ENCODE assay signal across 16 mouse cellular contexts in the genomic region with DNA sequence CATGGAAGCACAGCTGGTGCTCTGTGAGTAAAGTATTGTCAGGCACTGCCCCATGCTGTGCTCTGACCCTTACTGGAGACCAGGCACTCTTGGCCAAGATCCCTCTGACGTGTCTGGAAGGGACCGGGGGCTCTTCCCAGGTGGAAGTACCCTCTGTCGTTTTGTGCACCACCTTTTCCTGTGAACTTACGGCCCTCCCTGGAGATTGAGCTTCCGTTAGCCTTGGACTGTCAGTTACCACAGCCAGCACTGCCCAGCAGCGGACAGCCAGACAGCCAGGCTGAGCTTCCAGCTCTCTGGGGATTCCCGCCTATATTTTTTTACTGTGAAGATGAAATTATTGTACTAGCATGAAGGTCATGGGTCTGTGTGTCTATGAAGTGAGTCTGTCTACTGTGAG. TPM values are rescaled to one million over a fixed set of nuclear protein-coding genes. Genes with fewer than 3 reads are reported as not detected.
"Had no signal": no experiment of that assay in that cellular context is flagged by ENCODE, and none has a peak within 500 bp of the region (broad histone marks: within the 10 kb centered on the region; RNA-seq: fewer than 3 reads in every experiment).

No protein-coding gene starts in this region.

- H3K9me3 ChIP-seq: limb, embryonic 10.5 days; liver, embryonic 13.5 days; midbrain, embryonic 15.5 days; neural tube, embryonic 12.5 days had no signal

- H3K9ac ChIP-seq: liver, embryonic 13.5 days; midbrain, embryonic 15.5 days; neural tube, embryonic 12.5 days had no signal

- H3K4me2 ChIP-seq: liver, embryonic 13.5 days; midbrain, embryonic 11.5 days; midbrain, embryonic 15.5 days; neural tube, embryonic 12.5 days had no signal

- H3K4me3 ChIP-seq: layer of hippocampus, adult 2 months; limb, embryonic 10.5 days; liver, embryonic 13.5 days; midbrain, embryonic 15.5 days; neural tube, embryonic 12.5 days had no signal

- DNase-seq: kidney, postnatal 4 days; liver, embryonic 13.5 days; lung, adult 2 months; lung, postnatal 36 days; thymus, postnatal 14 days had no signal

- H3K27ac ChIP-seq: kidney, postnatal 0 days; layer of hippocampus, adult 2 months; limb, embryonic 10.5 days; liver, embryonic 13.5 days; midbrain, embryonic 15.5 days; neural tube, embryonic 12.5 days; stomach, postnatal 0 days had no signal

- H3K27me3 ChIP-seq: liver, embryonic 13.5 days; midbrain, embryonic 15.5 days; neural tube, embryonic 12.5 days had no signal

- ATAC-seq: lung, postnatal 0 days; midbrain, embryonic 15.5 days had no signal

- H3K4me1 ChIP-seq: limb, embryonic 10.5 days; midbrain, embryonic 15.5 days; neural tube, embryonic 12.5 days had no signal

RNA-seq across cellular contexts. Expression of a gene that starts 42.4 kb away (rescaled TPM):
- total RNA-seq: megakaryocyte progenitor cell, adult 5-6 weeks; monocyte, adult 5-6 weeks; neutrophil, adult 5-6 weeks had no signal
- polyA plus RNA-seq: limb, embryonic 10.5 days; liver, embryonic 13.5 days; midbrain, embryonic 11.5 days; midbrain, embryonic 15.5 days; neural tube, embryonic 12.5 days had no signal
